Mouse (Mus musculus) lung, postnatal 0 days (tissue): Measurements from ENCODE around the gene Fkbp2.

Experiments
- CTCF ChIP-seq: IDR thresholded peaks from 2 replicates; pipeline ENCODE4 v1.5.1; 2016; ENCODE audit warnings: antibody characterized with exemption, mild to moderate bottlenecking
- EP300 ChIP-seq: IDR thresholded peaks from 2 replicates; pipeline ENCODE4 v1.6.1; 2016; ENCODE audit warnings: antibody characterized with exemption, mild to moderate bottlenecking, control low read depth

- no peak for TF ChIP-seq CTCF
- no peak for TF ChIP-seq EP300
Observed at GRCm38 (mm10) chr19:7017541-7018457, 37.5 kb upstream of the Fkbp2 start.
